Mouse (Mus musculus) brown adipose tissue, adult 24 weeks (tissue): Measurements from ENCODE around the gene Tbp. TPM values are rescaled to one million over a fixed set of nuclear protein-coding genes. Genes with fewer than 3 reads are reported as not detected.

Source experiments
- H3K27ac ChIP-seq: fragments of 200-500 bp; replicated peaks from 2 replicates; pipeline ENCODE4 v1.5.1; 2012; ENCODE audit warnings: low read depth, mild to moderate bottlenecking, low read length
- H3K4me1 ChIP-seq: fragments of 200-500 bp; 2 replicates; pipeline ENCODE4 v1.6.1; 2012; ENCODE audit warnings: low read length, mixed read lengths; ENCODE audit not compliant: control insufficient read depth, insufficient read depth, insufficient read length
- H3K4me3 ChIP-seq: fragments of 200-500 bp; 2 replicates; pipeline ENCODE4 v1.5.1; 2012; ENCODE audit warnings: low read depth, mild to moderate bottlenecking, low read length, moderate library complexity; ENCODE audit not compliant: insufficient read depth
- polyA plus RNA-seq: library from polyadenylated mRNA; stranded (reverse); fragments of >200 nt; gene quantifications from 2 replicates; pipeline ENCODE4 v1.2.4, GENCODE M21; 2012; ENCODE audit not compliant: missing spikeins, insufficient read depth, insufficient read length

Gene Tbp
- polyA plus RNA-seq = 14.0 and 15.7 TPM in 2 replicates

DNA sequence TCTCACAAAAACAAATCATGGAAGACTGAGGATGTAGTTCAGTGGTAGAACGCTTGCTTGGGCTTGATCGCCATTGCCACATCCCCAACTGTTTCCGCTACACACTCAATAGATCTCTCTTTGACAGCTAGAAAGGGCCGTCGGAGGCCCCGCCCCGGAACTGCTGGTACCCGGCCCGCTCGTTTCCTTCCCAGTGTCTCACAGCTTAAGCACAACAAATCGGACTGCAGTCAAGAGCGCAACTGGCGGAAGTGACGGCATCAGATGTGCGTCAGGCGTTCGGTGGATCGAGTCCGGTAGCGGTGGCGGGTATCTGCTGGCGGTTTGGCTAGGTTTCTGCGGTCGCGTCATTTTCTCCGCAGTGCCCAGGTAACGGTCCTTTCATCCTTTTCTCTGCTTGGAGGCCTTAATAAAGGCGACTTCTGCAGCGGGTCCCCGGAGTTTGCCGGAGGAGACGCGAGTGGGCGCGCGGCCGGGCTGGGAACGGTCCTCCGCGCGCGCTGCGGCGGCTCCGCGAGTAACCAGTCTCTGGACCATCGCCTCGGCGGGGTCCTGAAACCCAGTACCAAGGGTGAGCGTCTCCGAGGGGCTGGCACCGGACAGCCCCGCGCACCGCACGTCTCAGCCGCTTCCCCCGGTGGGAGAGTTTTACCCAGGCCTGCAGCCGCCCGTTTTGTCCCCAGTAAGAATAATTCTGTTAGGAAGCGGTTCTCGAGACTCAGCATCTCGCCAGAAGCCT lies at the start of gene Tbp, which contains the start of gene Psmb1:
Gene Tbp (plus strand): TSS at position 233 of the 739 bp plus-strand sequence.
Gene Psmb1 (minus strand): TSS at position 96 of the 739 bp plus-strand sequence.
- H3K4me3 ChIP-seq = peak within 1 kb of the TSS; percentile 90
- peak within 1 kb of the TSS; percentile 95 for H3K27ac ChIP-seq
- H3K4me1 ChIP-seq = 0 out of 2 replicates have a peak, but pooled peaks cover 3% of the 10 kb centered on the region

DNA sequence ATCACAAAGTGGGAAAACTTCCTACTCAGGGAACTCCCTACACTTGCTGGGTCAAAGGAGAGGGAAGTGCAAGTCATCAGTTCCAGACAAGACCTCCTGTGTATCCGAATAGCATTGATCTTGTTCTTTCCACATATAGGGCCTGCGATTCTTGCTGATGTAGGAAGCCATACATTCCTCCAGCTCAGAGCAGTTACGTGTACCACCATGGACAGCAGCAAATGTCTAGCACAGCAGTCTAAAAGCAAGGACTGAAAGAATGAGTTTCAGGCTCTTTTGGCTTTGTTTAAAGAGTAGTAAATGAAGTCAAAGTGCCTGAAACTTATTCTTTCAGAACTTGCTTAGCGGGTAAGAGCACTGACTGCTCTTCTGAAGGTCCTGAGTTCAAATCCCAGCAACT lies 44.5 kb upstream of the Tbp start:
- no peak overlapping the region for H3K27ac ChIP-seq
- no peak overlapping the region for H3K4me3 ChIP-seq
- no peaks in the 10 kb centered on the region for H3K4me1 ChIP-seq

DNA sequence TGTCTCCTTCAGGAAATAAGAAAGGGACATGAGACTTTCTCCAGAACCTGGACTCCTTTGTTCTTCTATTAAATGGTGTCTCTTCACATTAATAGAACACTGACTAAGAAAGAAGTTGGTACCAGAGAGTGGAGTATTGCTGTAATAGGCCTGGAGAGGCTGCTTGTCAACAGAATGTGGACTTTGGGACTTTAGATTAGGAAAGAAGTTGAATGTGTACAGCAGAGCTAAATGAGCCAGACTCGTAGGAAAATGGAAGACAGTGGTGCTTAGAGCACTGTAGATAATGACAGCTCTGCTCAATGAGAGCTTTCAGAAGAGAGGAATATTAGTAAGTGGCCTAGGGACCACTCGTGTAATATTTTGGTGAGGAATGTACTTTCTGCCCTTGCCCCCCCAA lies 43.1 kb upstream of the Tbp start:
- H3K4me3 ChIP-seq = no peak overlapping the region
- no peaks in the 10 kb centered on the region for H3K4me1 ChIP-seq
- H3K27ac ChIP-seq = no peak overlapping the region

DNA sequence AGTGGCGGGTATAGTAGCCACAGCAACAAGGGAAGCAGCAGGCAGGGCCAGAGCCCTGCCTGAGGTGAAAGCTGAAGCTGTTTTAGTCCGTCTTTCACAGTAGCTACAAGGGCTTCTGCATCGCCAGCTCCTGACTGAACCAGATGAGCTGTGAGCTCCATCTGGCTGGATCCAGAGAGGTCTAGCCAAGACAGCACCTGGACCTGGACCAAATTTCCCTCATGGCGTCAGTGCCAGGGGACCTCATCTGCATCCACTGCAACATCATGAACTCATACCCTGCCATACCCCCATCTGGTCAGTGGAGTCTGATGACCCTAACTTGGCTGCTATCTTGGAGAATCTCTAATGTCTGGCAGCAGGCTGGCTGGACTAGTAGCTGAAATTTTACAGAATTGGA lies 39.9 kb upstream of the Tbp start:
- H3K4me1 ChIP-seq = no peaks in the 10 kb centered on the region
- H3K4me3 ChIP-seq = no peak overlapping the region
- no peak overlapping the region for H3K27ac ChIP-seq

DNA sequence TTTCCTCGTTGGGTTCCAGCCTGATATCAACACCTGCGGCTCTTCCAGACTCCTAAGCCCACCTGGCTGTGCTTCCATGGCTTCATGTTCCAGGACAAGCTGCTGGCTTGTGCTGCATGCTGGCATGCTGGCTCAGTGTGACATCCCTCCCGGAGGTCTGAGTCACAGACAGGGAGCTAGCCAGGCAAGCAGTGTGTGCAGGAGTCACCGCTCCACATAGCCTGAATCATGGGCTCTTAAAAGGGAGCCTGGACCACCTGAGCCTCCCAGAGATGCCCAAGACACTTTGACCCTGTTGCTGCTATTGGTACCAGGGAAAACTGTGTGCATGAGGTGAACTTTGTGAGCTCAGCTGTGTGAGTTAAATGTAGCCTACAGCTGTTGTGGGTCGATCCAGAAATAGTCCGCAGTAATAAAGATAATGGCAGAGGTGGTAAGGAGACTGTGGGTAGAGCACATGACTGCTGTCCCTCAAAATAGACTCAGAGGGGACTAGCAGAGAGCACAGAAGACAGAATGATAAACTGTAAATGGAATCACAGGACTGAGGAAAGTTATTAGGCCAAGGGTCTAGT lies 37.7 kb upstream of the Tbp start:
- no peak overlapping the region for H3K27ac ChIP-seq
- no peaks in the 10 kb centered on the region for H3K4me1 ChIP-seq
- no peak overlapping the region for H3K4me3 ChIP-seq

DNA sequence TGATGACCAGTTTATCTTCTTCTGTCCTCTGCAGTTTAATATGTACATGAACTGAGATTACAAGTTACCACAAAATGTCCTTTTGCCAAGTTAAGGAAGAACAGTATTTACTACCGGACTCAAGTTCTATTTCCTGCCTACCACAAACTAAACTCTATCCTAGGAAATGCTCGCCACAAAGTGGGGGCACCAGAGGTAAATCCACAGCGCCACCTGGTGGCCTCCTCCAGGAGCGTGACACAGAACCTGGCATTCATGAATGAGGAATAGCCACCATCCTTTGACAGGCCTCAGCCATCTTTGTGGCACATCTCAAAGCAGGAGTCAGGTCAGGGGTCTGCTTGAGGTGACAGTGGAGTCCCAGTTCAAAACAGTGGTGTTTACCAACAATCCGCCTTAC lies 32.0 kb upstream of the Tbp start:
- Histone ChIP-seq H3K4me1 (no peaks in the 10 kb centered on the region), H3K27ac (no peak overlapping the region), H3K4me3 (no peak overlapping the region)

DNA sequence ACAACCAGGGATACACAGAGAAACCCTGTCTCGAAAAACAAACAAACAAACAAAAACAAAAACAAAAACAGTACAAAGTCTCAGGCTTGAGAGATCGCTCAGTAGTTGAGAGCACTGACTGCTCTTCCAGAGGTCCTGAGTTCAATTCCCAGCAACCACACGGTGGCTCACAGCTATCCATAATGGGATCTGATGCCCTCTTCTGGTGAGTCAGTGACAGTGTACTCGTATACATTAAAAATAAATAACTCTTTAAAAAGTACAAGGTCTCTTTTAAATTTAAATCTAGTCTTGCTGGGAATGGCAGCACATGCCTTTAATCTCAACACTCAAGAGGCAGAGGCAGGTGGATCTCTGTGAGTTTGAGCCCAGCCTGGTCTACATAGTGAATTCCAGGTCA lies 27.0 kb upstream of the Tbp start:
- Histone ChIP-seq H3K4me1 (no peaks in the 10 kb centered on the region), H3K4me3 (no peak overlapping the region), H3K27ac (no peak overlapping the region)

DNA sequence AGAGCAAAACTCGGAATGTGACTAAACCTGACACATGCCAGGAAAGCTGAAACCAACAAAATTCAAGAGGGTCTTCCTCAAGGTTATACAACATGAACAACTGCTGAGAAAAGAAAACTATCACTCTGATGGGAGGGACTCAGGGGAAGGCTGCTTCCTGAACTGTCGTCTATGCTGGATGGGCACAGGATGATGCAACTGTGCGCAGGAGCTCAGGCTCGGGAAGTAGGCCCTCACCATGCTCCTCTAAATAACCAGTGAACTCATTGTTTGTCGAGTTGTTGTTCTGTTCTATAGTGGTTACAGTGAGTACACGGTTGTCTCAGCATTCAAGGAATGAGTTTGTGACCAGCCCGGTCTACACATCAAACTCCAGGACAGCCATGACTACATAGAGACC lies 9.1 kb upstream of the Tbp start:
- Histone ChIP-seq H3K4me1 (no peaks in the 10 kb centered on the region), H3K27ac (no peak overlapping the region), H3K4me3 (no peak overlapping the region)

DNA sequence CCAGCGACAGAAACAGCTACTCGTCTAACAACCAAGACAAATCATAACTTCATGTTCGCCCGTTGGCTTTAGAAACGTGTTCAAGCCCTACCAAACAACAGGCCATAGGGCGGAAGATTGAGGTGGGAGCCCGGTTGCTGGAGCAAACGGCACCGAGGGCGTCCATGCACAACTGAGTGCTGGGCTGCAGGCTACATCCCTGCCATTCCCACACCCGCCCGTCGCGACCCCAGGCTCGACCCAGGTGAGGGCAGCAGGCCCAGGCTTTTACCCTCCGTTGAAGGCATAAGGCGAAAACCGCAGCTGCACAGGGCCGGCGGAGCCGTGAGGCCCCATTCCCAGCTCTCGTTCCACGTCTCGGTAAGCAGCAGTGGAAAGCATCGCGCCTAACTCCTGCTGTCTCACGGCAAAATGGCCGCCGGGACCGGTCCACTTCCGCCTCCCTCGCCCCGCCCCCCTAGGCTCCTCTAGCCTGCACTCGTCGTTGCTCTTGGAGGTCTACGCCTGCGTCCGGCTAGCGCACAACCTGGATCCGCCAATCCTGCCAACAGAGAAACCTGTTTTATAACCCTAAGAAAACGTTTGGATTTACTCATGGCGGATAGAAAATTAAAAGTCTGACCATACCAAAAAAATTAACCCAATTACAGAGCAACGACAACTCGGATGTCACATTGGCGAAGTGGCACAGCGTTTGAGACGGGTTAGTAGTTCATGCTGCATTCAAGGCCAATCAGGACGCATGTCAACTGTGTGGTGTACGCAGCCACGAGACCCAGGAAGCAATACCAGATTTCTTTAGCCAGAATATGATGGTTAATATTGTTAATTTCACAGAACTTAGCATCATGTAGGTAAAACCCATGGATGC lies 1.6 kb upstream of the Tbp start:
- H3K4me3 ChIP-seq = peak overlapping the region; percentile 90
- H3K4me1 ChIP-seq = 0 out of 2 replicates have a peak, but pooled peaks cover 3% of the 10 kb centered on the region
- H3K27ac ChIP-seq = peak overlapping the region; percentile 88

DNA sequence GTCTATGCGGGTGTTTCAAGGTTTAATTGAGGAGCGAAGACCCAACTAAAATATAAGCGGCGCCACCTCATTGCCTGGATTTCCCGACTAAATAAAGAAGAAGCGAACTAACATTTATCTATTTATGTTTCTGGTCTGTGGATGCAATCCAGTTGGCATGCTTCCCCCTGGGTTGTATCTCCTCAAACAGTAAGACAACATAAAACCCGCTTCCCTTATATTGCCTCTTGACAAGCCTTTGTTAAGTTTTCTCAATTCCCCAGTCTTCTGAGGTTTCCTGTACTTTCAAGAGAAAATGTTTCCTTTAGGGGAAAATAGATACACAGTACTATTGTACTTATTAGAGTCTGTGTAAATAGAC lies 955 bp upstream of the Tbp start:
- H3K27ac ChIP-seq = peak overlapping the region; percentile 88
- peak overlapping the region; percentile 90 for H3K4me3 ChIP-seq
- H3K4me1 ChIP-seq = 0 out of 2 replicates have a peak, but pooled peaks cover 3% of the 10 kb centered on the region

DNA sequence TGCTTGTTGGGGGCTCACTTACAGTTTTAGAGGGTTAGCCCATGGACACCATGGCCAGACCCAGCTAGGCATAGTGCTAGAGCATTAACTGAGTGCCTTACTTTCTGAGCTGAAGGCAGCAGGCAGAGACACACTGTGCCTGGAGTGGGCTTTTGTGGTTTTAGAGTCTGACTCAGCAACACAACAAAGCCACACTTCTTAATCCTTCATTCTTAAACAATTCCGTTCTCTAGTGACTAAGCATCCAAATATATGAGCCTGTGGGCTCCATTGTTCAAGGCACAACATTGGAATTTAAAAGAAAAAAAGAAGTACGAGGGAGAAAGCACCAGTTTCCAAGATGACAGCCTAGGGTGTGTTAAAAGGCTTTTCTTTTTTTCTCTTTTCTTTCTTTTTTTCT lies 11.0 kb downstream of the Tbp start:
- Histone ChIP-seq H3K27ac (no peak overlapping the region), H3K4me1 (no peaks in the 10 kb centered on the region), H3K4me3 (no peak overlapping the region)

DNA sequence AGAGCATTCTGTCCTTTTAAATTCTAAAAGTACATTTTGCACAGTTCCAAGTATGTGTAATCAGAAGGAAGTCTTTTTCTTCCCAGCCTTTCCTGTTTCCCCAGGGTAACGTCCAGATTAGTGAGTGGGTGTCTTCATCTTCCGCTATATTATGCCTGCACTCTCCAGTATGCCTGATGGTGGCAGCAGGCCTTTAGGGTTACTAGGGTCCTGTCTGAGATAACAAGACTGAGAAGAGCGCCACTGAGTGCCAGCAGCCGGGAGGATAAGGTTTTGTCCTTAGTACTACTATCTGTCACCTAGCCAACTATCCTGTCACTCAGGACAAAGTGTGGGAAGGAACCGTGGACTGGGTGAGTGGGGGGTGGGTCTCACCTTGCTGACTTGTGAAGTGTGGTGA lies 18.1 kb downstream of the Tbp start:
- no peak overlapping the region for H3K27ac ChIP-seq
- no peak overlapping the region for H3K4me3 ChIP-seq
- H3K4me1 ChIP-seq = no peaks in the 10 kb centered on the region

DNA sequence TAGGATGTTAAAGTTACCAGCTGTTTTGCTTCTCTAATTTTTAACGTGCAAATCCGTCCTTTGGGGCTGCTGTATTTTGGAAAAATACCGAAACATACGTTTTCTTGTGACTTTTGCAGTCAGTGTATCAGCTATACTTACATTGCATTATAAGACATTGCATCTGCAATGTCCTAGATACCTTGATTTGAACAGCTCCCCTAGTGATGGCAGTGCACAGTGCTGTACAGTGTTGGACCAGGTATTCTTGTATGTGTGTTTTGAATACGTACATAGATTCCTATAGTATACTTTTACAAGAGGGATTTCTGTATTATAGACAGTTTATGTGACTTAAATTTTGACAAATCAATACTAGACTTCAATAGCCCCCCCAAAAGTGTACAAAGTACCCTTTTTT lies 18.5 kb downstream of the Tbp start:
- Histone ChIP-seq H3K4me1 (no peaks in the 10 kb centered on the region), H3K4me3 (no peak overlapping the region)

DNA sequence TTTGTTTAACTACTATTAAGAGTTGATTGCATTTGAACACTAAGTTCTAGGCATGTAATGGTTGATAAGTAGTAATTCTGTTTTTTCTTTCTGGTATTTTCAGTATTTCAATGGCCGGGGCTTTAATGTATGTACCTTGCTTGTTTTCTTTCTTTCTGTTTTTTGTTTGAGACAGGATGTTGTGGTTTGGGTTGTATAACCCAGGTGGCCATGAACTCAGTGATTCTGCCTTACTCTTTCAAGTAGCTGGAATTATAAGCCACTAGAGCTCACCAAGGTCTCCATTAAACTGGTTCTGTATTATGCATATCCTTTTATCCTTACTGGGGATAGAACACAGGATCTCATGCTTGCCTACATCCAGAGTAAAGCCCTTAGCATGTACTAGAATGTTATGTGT lies 19.1 kb downstream of the Tbp start:
- H3K4me3 ChIP-seq = no peak overlapping the region
- no peak overlapping the region for H3K27ac ChIP-seq
- H3K4me1 ChIP-seq = no peaks in the 10 kb centered on the region

More for the DNA sequence above, 18.5 kb downstream of the Tbp start:
- H3K27ac ChIP-seq = no peak overlapping the region

DNA sequence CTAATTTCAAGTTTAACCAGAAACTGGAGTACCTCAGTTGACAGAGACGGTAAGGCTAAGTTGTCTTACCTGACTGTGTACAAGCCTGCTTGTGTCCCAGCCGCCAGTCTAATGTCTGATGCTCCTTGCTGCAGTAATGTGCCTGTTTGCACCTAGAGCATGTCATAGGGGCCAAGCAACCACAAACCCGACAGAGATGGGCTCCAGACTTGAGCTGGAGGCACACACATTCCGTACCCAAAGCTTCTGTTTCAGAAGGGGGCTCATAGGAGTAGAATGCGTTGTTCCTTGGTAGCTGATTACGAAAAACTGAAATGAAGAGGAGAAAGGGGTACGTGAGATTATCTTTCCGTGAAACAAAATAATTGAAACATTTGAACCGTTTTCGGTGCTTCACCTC lies 26.6 kb downstream of the Tbp start:
- Histone ChIP-seq H3K4me3 (peak overlapping the region; percentile 83; the same call in 1 of the 2 replicates), H3K27ac (no peak overlapping the region), H3K4me1 (peaks cover 3% of the 10 kb centered on the region; the same call in 1 of the 2 replicates)
